Mouse (Mus musculus) MEL (cell line): ENCODE data around the gene Mif. TPM values are rescaled to one million over a fixed set of nuclear protein-coding genes. Genes with fewer than 3 reads are reported as not detected.

Source experiments
- DNase-seq: peaks from one replicate; pipeline ENCODE4 v3.0.0; 2011; ENCODE audit warnings: low read depth, low spot score
- H3K27ac ChIP-seq: 2 replicates; pipeline ENCODE4 v1.5.1; 2012; ENCODE audit warnings: low read depth, mild to moderate bottlenecking, control low read depth, low read length, moderate library complexity; ENCODE audit not compliant: control insufficient read depth
- H3K27me3 ChIP-seq, 2 experiments: fragments of 150-350 bp in 1 of 2; sonication (generic) in 1 of 2; 2 replicates each; pipeline ENCODE4 v1.6.1; 2012; ENCODE audit warnings: low read length in 2 of 2, mild to moderate bottlenecking in 2 of 2, improper control_type of control experiment in 1 of 2, moderate library complexity in 1 of 2; ENCODE audit not compliant: insufficient read depth in 2 of 2, control insufficient read depth in 1 of 2
- H3K36me3 ChIP-seq, 2 experiments: 2 replicates each; pipeline ENCODE4 v1.6.1; 2012 to 2014; ENCODE audit warnings: low read length in 2 of 2, improper control_type of control experiment in 1 of 2, inconsistent platforms in 1 of 2, mild to moderate bottlenecking in 1 of 2; ENCODE audit not compliant: insufficient read depth in 2 of 2, control insufficient read depth in 1 of 2
- H3K4me1 ChIP-seq, 2 experiments: fragments of 150-350 bp in 1 of 2; sonication (generic) in 1 of 2; 2 replicates each; pipeline ENCODE4 v1.6.1; 2012; ENCODE audit warnings: low read length in 2 of 2, improper control_type of control experiment in 1 of 2, mild to moderate bottlenecking in 1 of 2; ENCODE audit not compliant: insufficient read depth in 2 of 2, control insufficient read depth in 1 of 2
- H3K4me3 ChIP-seq, 2 experiments: fragments of 150-350 bp in 1 of 2; sonication (generic) in 1 of 2; 2 replicates each; pipeline ENCODE4 v1.5.1; 2012; ENCODE audit warnings: low read depth in 2 of 2, low read length in 2 of 2, mild to moderate bottlenecking in 2 of 2, moderate library complexity in 2 of 2, control low read depth in 1 of 2, improper control_type of control experiment in 1 of 2; ENCODE audit not compliant: control insufficient read depth in 1 of 2, insufficient read depth in 1 of 2
- H3K79me2 ChIP-seq: 2 replicates; pipeline ENCODE4 v1.6.1; 2012; ENCODE audit warnings: mild to moderate bottlenecking, low read length, moderate library complexity; ENCODE audit not compliant: control insufficient read depth, poor library complexity, insufficient read depth
- H3K9ac ChIP-seq: 2 replicates; pipeline ENCODE4 v1.6.1; 2012; ENCODE audit warnings: low read depth, mild to moderate bottlenecking, control low read depth, low read length, moderate library complexity; ENCODE audit not compliant: control insufficient read depth, poor library complexity, severe bottlenecking
- H3K9me3 ChIP-seq: fragments of 150-350 bp; sonication (generic); replicated peaks from 2 replicates; pipeline ENCODE4 v1.6.1; 2012; ENCODE audit warnings: mild to moderate bottlenecking, low read length, improper control_type of control experiment, moderate library complexity; ENCODE audit not compliant: insufficient read depth
- CHD2 ChIP-seq: IDR thresholded peaks from 2 replicates; pipeline ENCODE4 v1.6.1; 2011; ENCODE audit warnings: low read length, improper control_type of control experiment
- CTCF ChIP-seq, 3 experiments: IDR thresholded peaks in 2 of 3; conservative IDR thresholded peaks in 1 of 3; 2 replicates each; pipeline ENCODE4 v1.5.1; 2011 to 2012; ENCODE audit warnings: low read length in 3 of 3, low read depth in 2 of 3, mild to moderate bottlenecking in 2 of 3, improper control_type of control experiment in 1 of 3, inconsistent platforms in 1 of 3, mixed read lengths in 1 of 3, moderate library complexity in 1 of 3; ENCODE audit not compliant: control insufficient read depth in 1 of 3, insufficient read depth in 1 of 3, poor library complexity in 1 of 3, severe bottlenecking in 1 of 3
- E2F4 ChIP-seq: IDR thresholded peaks from 2 replicates; pipeline ENCODE4 v1.6.1; 2011; ENCODE audit warnings: low read depth, low read length, improper control_type of control experiment, borderline replicate concordance
- ELF1 ChIP-seq: IDR thresholded peaks from 2 replicates; pipeline ENCODE4 v1.6.1; 2014; ENCODE audit warnings: low read depth, mild to moderate bottlenecking, inconsistent platforms, low read length, improper control_type of control experiment, moderate library complexity
- EP300 ChIP-seq, 2 experiments: IDR thresholded peaks; 2 replicates each; pipeline ENCODE4 v1.6.1; 2011; ENCODE audit warnings: improper control_type of control experiment in 2 of 2, low read length in 2 of 2, low read depth in 1 of 2, mild to moderate bottlenecking in 1 of 2
- ETS1 ChIP-seq: IDR thresholded peaks from 2 replicates; pipeline ENCODE4 v1.6.1; 2012; ENCODE audit warnings: low read depth, mild to moderate bottlenecking, inconsistent platforms, low read length, improper control_type of control experiment, moderate library complexity
- GABPA ChIP-seq: IDR thresholded peaks from 2 replicates; pipeline ENCODE4 v1.6.1; 2012; ENCODE audit warnings: low read depth, mild to moderate bottlenecking, inconsistent platforms, low read length, improper control_type of control experiment, moderate library complexity
- GATA1 ChIP-seq: IDR thresholded peaks from 2 replicates; pipeline ENCODE4 v1.6.1; 2011; ENCODE audit warnings: low read depth, low read length, improper control_type of control experiment
- HCFC1 ChIP-seq: IDR thresholded peaks from 2 replicates; pipeline ENCODE4 v1.6.1; 2012; ENCODE audit warnings: low read depth, mild to moderate bottlenecking, inconsistent platforms, low read length, improper control_type of control experiment, moderate library complexity
- JUND ChIP-seq: IDR thresholded peaks from 2 replicates; pipeline ENCODE4 v1.6.1; 2011; ENCODE audit warnings: low read depth, mild to moderate bottlenecking, improper control_type of control experiment, low read length
- KAT2A ChIP-seq: conservative IDR thresholded peaks from 2 replicates; pipeline ENCODE4 v1.6.1; 2012; ENCODE audit warnings: low read depth, low read length, improper control_type of control experiment, inconsistent platforms
- MAFK ChIP-seq: IDR thresholded peaks from 2 replicates; pipeline ENCODE4 v1.6.1; 2011; ENCODE audit warnings: low read depth, mild to moderate bottlenecking, low read length, improper control_type of control experiment, borderline replicate concordance
- MEF2A ChIP-seq: IDR thresholded peaks from 2 replicates; pipeline ENCODE4 v1.6.1; 2014; ENCODE audit warnings: low read depth, mild to moderate bottlenecking, inconsistent platforms, low read length, improper control_type of control experiment; ENCODE audit not compliant: poor library complexity, insufficient replicate concordance, severe bottlenecking; ENCODE audit errors: extremely low read depth
- MXI1 ChIP-seq: IDR thresholded peaks from 2 replicates; pipeline ENCODE4 v1.6.1; 2011; ENCODE audit warnings: mild to moderate bottlenecking, low read depth, low read length, improper control_type of control experiment
- MYC ChIP-seq: IDR thresholded peaks from 2 replicates; pipeline ENCODE4 v1.6.1; 2011; ENCODE audit warnings: low read depth, mild to moderate bottlenecking, low read length, improper control_type of control experiment, moderate library complexity
- NELFE ChIP-seq: IDR thresholded peaks from 2 replicates; pipeline ENCODE4 v1.6.1; 2011; ENCODE audit warnings: low read depth, low read length, improper control_type of control experiment
- NRF1 ChIP-seq: IDR thresholded peaks from 2 replicates; pipeline ENCODE4 v1.6.1; 2014; ENCODE audit warnings: low read depth, mild to moderate bottlenecking, inconsistent platforms, low read length, improper control_type of control experiment, moderate library complexity; ENCODE audit not compliant: poor library complexity, insufficient read depth, severe bottlenecking
- POLR2AphosphoS2 ChIP-seq: IDR thresholded peaks from 2 replicates; pipeline ENCODE4 v1.6.1; 2011; ENCODE audit warnings: low read length, improper control_type of control experiment
- RAD21 ChIP-seq: IDR thresholded peaks from 2 replicates; pipeline ENCODE4 v1.6.1; 2011; ENCODE audit warnings: mild to moderate bottlenecking, low read depth, low read length, improper control_type of control experiment
- RCOR1 ChIP-seq: IDR thresholded peaks from 2 replicates; pipeline ENCODE4 v1.6.1; 2012; ENCODE audit warnings: low read depth, mild to moderate bottlenecking, inconsistent platforms, low read length, improper control_type of control experiment
- SIN3A ChIP-seq: IDR thresholded peaks from 2 replicates; pipeline ENCODE4 v1.6.1; 2012; ENCODE audit warnings: low read length, improper control_type of control experiment, inconsistent platforms
- SMC3 ChIP-seq: IDR thresholded peaks from 2 replicates; pipeline ENCODE4 v1.6.1; 2011; ENCODE audit warnings: low read depth, low read length, improper control_type of control experiment
- TAL1 ChIP-seq: IDR thresholded peaks from 2 replicates; pipeline ENCODE4 v1.6.1; 2012; ENCODE audit warnings: mild to moderate bottlenecking, inconsistent platforms, low read length, moderate library complexity, mixed read lengths
- TBP ChIP-seq: IDR thresholded peaks from 2 replicates; pipeline ENCODE4 v1.8.0; 2011; ENCODE audit warnings: low read depth, low read length, improper control_type of control experiment
- TCF12 ChIP-seq: IDR thresholded peaks from 2 replicates; pipeline ENCODE4 v1.6.1; 2014; ENCODE audit warnings: low read depth, mild to moderate bottlenecking, inconsistent platforms, low read length, improper control_type of control experiment, moderate library complexity
- UBTF ChIP-seq: IDR thresholded peaks from 2 replicates; pipeline ENCODE4 v1.6.1; 2012; ENCODE audit warnings: low read depth, mild to moderate bottlenecking, inconsistent platforms, low read length, improper control_type of control experiment, moderate library complexity, borderline replicate concordance; ENCODE audit not compliant: insufficient read depth
- USF2 ChIP-seq, 2 experiments: IDR thresholded peaks; 2 replicates each; pipeline ENCODE4 v1.6.1; 2011 to 2012; ENCODE audit warnings: improper control_type of control experiment in 2 of 2, low read length in 2 of 2, borderline replicate concordance in 1 of 2, inconsistent platforms in 1 of 2, low read depth in 1 of 2, mild to moderate bottlenecking in 1 of 2; ENCODE audit not compliant: insufficient read depth in 1 of 2
- ZMIZ1 ChIP-seq: IDR thresholded peaks from 2 replicates; pipeline ENCODE4 v1.6.1; 2012; ENCODE audit warnings: low read depth, mild to moderate bottlenecking, inconsistent platforms, low read length, improper control_type of control experiment, moderate library complexity
- ZNF384 ChIP-seq: IDR thresholded peaks from 2 replicates; pipeline ENCODE4 v1.6.1; 2012; ENCODE audit warnings: low read depth, mild to moderate bottlenecking, inconsistent platforms, low read length, improper control_type of control experiment
- polyA plus RNA-seq, 2 experiments: library from polyadenylated mRNA; stranded (reverse) in 1 of 2; unstranded in 1 of 2; fragments of >175 nt in 1 of 2; fragments of >200 nt in 1 of 2; gene quantifications; 2 replicates each; pipeline versions ENCODE4 v1.2.1 to v1.2.4; 2012; ENCODE audit warnings: low replicate concordance in 2 of 2, low read depth in 1 of 2; ENCODE audit not compliant: insufficient read length in 2 of 2, insufficient read depth in 1 of 2, missing spikeins in 1 of 2
- total RNA-seq: library from RNA; depleted of rRNA; stranded (reverse); fragments of 300-350 nt; gene quantifications from 2 replicates; pipeline ENCODE4 v1.2.3, GENCODE M21; 2012

The Mif gene
- total and polyA plus RNA-seq, 3 experiments: 817 to 2,606 (median 862) TPM

- Histone ChIP-seq H3K4me3 (no peak overlapping the region), H3K79me2 (no peaks in the 10 kb centered on the region), H3K36me3 (no peaks in the 10 kb centered on the region), H3K9ac (no peak overlapping the region), H3K27ac (no peak overlapping the region), H3K9me3 (no peaks in the 10 kb centered on the region), H3K27me3 (no peaks in the 10 kb centered on the region), H3K4me1 (no peaks in the 10 kb centered on the region; a peak in 1 of 4 replicates)
- no peak for DNase-seq
- TF ChIP-seq USF2 (IDR thresholded peaks at IDR 0.05; ENCODE audit: borderline replicate concordance in 1 of 2, insufficient read depth in 1 of 2, low read depth in 1 of 2, low read length in 2 of 2): no peak
- no peak for TF ChIP-seq JUND
- TF ChIP-seq TAL1: no peak
- TF ChIP-seq KAT2A: no peak
- no peak for TF ChIP-seq MXI1
- no peak for TF ChIP-seq UBTF
- TF ChIP-seq RCOR1: no peak
- TF ChIP-seq HCFC1: no peak
- TF ChIP-seq TCF12: no peak
- no peak for TF ChIP-seq GABPA
- TF ChIP-seq SMC3: no peak
- TF ChIP-seq MAFK: no peak
- TF ChIP-seq ETS1: no peak
- no peak for TF ChIP-seq CHD2
- no peak for TF ChIP-seq ZNF384
- TF ChIP-seq MEF2A: no peak
- no peak for TF ChIP-seq NELFE
- TF ChIP-seq EP300 (IDR thresholded peaks at IDR 0.05; ENCODE audit: low read depth in 1 of 2, low read length in 2 of 2): no peak
These were observed 8.4 kb downstream of the Mif start for GRCm38 (mm10) chr10:75851681-75852080.

DNA sequence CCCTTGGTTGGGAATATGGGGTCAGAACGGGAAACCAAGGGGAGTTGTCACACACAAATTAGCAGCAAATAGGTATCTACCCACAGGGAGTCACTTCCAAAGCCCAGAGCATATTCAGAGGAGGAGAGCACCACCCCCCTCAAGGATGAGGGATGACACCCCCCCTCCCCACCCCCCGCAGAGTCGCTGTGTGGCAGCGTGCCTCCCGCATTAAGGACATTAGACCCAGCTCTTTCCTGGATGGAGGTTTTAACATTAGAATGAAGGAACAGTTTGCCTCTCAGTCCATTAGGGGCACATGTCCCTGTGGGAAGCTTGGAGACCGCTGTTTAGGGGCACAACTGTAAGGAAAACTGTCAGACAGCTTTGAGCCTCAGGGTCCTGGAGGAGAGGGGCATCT lies 9.0 kb downstream of the Mif start:
- Histone ChIP-seq H3K27me3 (no peaks in the 10 kb centered on the region), H3K27ac (no peak overlapping the region), H3K36me3 (no peaks in the 10 kb centered on the region), H3K9ac (no peak overlapping the region), H3K9me3 (no peaks in the 10 kb centered on the region), H3K79me2 (no peaks in the 10 kb centered on the region), H3K4me3 (no peak overlapping the region), H3K4me1 (no peaks in the 10 kb centered on the region; a peak in 1 of 4 replicates)
- TF ChIP-seq RAD21: no peak
- TF ChIP-seq SIN3A: no peak
- no peak for TF ChIP-seq MEF2A
- no peak for TF ChIP-seq KAT2A
- TF ChIP-seq RCOR1: no peak
- TF ChIP-seq TBP: no peak
- TF ChIP-seq ELF1: no peak
- TF ChIP-seq MYC: no peak
- TF ChIP-seq JUND: no peak
- no peak for TF ChIP-seq CTCF (IDR thresholded peaks at IDR 0.05 in 2 of 3, conservative IDR thresholded peaks at IDR 0.05 in 1 of 3; ENCODE audit: control insufficient read depth in 1 of 3, insufficient read depth in 1 of 3, low read depth in 2 of 3, low read length in 3 of 3, poor library complexity in 1 of 3, severe bottlenecking in 1 of 3)
- no peak for TF ChIP-seq E2F4
- no peak for TF ChIP-seq MXI1
- no peak for TF ChIP-seq ETS1
- TF ChIP-seq ZMIZ1: no peak
- no peak for TF ChIP-seq NELFE
- TF ChIP-seq NRF1: no peak
- no peak for TF ChIP-seq POLR2AphosphoS2
- TF ChIP-seq UBTF: no peak
- TF ChIP-seq HCFC1: no peak
- no peak for TF ChIP-seq GATA1
- DNase-seq: no peak
